9 mouse cellular contexts compared by ENCODE assay signal in genomic region chr3:98180805-98181204, GRCm38 (mm10). TPM values are rescaled to one million over a fixed set of nuclear protein-coding genes. Genes with fewer than 3 reads are reported as not detected.
DNase-seq lines count a peak whose midpoint lies in the region; ATAC-seq lines count a peak whose summit lies in the region.
"Had no signal": no experiment of that assay in that cellular context is flagged by ENCODE, and none has a peak within 500 bp of the region (broad histone marks: within the 10 kb centered on the region; RNA-seq: fewer than 3 reads in every experiment).

No protein-coding gene starts in this region.

- H3K9ac ChIP-seq in forebrain, embryonic 12.5 days, result no peak overlapping the region
- H3K9ac ChIP-seq in forebrain, embryonic 13.5 days, result no peak overlapping the region
- no peak overlapping the region for H3K9ac ChIP-seq in neural tube, embryonic 11.5 days (ENCODE audit: low read length)
- H3K9ac ChIP-seq: stomach, embryonic 15.5 days had no signal

- H3K27ac ChIP-seq in forebrain, embryonic 10.5 days, result no peak overlapping the region
- no peak overlapping the region for H3K27ac ChIP-seq in forebrain, embryonic 12.5 days
- H3K27ac ChIP-seq in forebrain, embryonic 13.5 days, result no peak overlapping the region
- H3K27ac ChIP-seq in neural tube, embryonic 11.5 days (ENCODE audit: low read depth, low read length), result no peak overlapping the region
- H3K27ac ChIP-seq: stomach, embryonic 15.5 days had no signal

- no peaks in the 10 kb centered on the region for H3K27me3 ChIP-seq in forebrain, embryonic 10.5 days (ENCODE audit: poor library complexity, severe bottlenecking)
- no peaks in the 10 kb centered on the region for H3K27me3 ChIP-seq in forebrain, embryonic 12.5 days
- H3K27me3 ChIP-seq in forebrain, embryonic 13.5 days, result no peaks in the 10 kb centered on the region
- no peaks in the 10 kb centered on the region for H3K27me3 ChIP-seq in neural tube, embryonic 11.5 days (ENCODE audit: control insufficient read depth, insufficient read depth, low read length)
- H3K27me3 ChIP-seq: stomach, embryonic 15.5 days had no signal

- no peaks in the 10 kb centered on the region for H3K36me3 ChIP-seq in forebrain, embryonic 10.5 days (replicated peaks)
- H3K36me3 ChIP-seq in forebrain, embryonic 12.5 days (replicated peaks), result no peaks in the 10 kb centered on the region
- no peaks in the 10 kb centered on the region for H3K36me3 ChIP-seq in forebrain, embryonic 13.5 days (ENCODE audit: poor library complexity, severe bottlenecking)
- no peaks in the 10 kb centered on the region for H3K36me3 ChIP-seq in neural tube, embryonic 11.5 days (ENCODE audit: control insufficient read depth, insufficient read depth, low read length)
- H3K36me3 ChIP-seq: stomach, embryonic 15.5 days had no signal

- peak; percentile 42 for DNase-seq in forebrain, embryonic 10.5 days (ENCODE audit: extremely low spot score, low spot score)
- DNase-seq in R1 (ENCODE audit: low read depth, low spot score), result peak; percentile 58
- peak; percentile 59 for DNase-seq in kidney, adult 18-20 months
- peak; percentile 24 to 31 for DNase-seq in left cerebral cortex, postnatal 25 days (ENCODE audit: low spot score in 2 of 2)
- DNase-seq in neural tube, embryonic 11.5 days (ENCODE audit: low spot score), result peak; percentile 45
- peak; percentile 73 for DNase-seq in urinary bladder, postnatal 14 days (ENCODE audit: low spot score)

- H3K4me1 ChIP-seq in forebrain, embryonic 10.5 days, result peaks cover 9% of the 10 kb centered on the region
- H3K4me1 ChIP-seq in forebrain, embryonic 12.5 days, result peaks cover 9% of the 10 kb centered on the region
- H3K4me1 ChIP-seq in forebrain, embryonic 13.5 days, result peaks cover 10% of the 10 kb centered on the region; the same call in 1 of the 2 replicates
- H3K4me1 ChIP-seq in neural tube, embryonic 11.5 days (ENCODE audit: control insufficient read depth, insufficient read depth, low read length), result no peaks in the 10 kb centered on the region
- H3K4me1 ChIP-seq: stomach, embryonic 15.5 days had no signal

- H3K9me3 ChIP-seq in forebrain, embryonic 10.5 days, result no peaks in the 10 kb centered on the region
- H3K9me3 ChIP-seq in forebrain, embryonic 12.5 days, result no peaks in the 10 kb centered on the region
- no peaks in the 10 kb centered on the region for H3K9me3 ChIP-seq in forebrain, embryonic 13.5 days (replicated peaks)
- no peaks in the 10 kb centered on the region for H3K9me3 ChIP-seq in neural tube, embryonic 11.5 days (ENCODE audit: control insufficient read depth, low read length)
- H3K9me3 ChIP-seq: stomach, embryonic 15.5 days had no signal

- WGBS in forebrain, embryonic 10.5 days, result 28% methylated on average over 7 of the region's 7 CpGs
- WGBS in forebrain, embryonic 12.5 days, result 25% methylated on average over 7 of the region's 7 CpGs
- 21% methylated on average over 7 of the region's 7 CpGs for WGBS in forebrain, embryonic 13.5 days
- 24% methylated on average over 7 of the region's 7 CpGs for WGBS in neural tube, embryonic 11.5 days

- no peak overlapping the region for H3K4me2 ChIP-seq in forebrain, embryonic 12.5 days
- no peak overlapping the region for H3K4me2 ChIP-seq in forebrain, embryonic 13.5 days
- no peak overlapping the region for H3K4me2 ChIP-seq in neural tube, embryonic 11.5 days (ENCODE audit: low read depth)
- H3K4me2 ChIP-seq: stomach, embryonic 15.5 days had no signal

- ATAC-seq in forebrain, embryonic 12.5 days (ENCODE audit: low FRiP score), result no peak
- ATAC-seq in forebrain, embryonic 13.5 days, result peak; percentile 81
- no peak for ATAC-seq in neural tube, embryonic 11.5 days (ENCODE audit: insufficient read depth, low FRiP score, low TSS enrichment)

- no peak overlapping the region for H3K4me3 ChIP-seq in forebrain, embryonic 10.5 days
- H3K4me3 ChIP-seq in forebrain, embryonic 12.5 days (replicated peaks), result no peak overlapping the region
- no peak overlapping the region for H3K4me3 ChIP-seq in forebrain, embryonic 13.5 days
- no peak overlapping the region for H3K4me3 ChIP-seq in neural tube, embryonic 11.5 days (ENCODE audit: low read depth, low read length)
- H3K4me3 ChIP-seq: stomach, embryonic 15.5 days had no signal

- intact Hi-C loops in left cerebral cortex, postnatal 25 days (cut with DNase I), result no loop called here

RNA-seq across cellular contexts. Expression of gene Adam30, which starts 20.4 kb away (rescaled TPM):
- polyA plus RNA-seq in forebrain, embryonic 10.5 days (2016; fragmentation: Nextera tagmentation; extraction: Ambion mirVana), result 0.04 TPM in 1 of 2 replicates, not detected in the other
- polyA plus RNA-seq in forebrain, embryonic 12.5 days (2016; fragmentation: Nextera tagmentation; extraction: Ambion mirVana), result not detected in 2 replicates
- polyA plus RNA-seq in forebrain, embryonic 13.5 days (2015; fragmentation: Nextera tagmentation; extraction: Ambion mirVana), result not detected in 2 replicates
- total RNA-seq in left cerebral cortex, postnatal 25 days (2021), result not detected
- polyA plus RNA-seq in neural tube, embryonic 11.5 days (2014; fragmentation: Nextera tagmentation; extraction: Ambion mirVana), result not detected in 2 replicates
- polyA plus RNA-seq: stomach, embryonic 15.5 days had no signal

RNA-seq across cellular contexts. Expression of gene Reg4, which starts 41.2 kb away (rescaled TPM):
- polyA plus RNA-seq in forebrain, embryonic 10.5 days (2016; fragmentation: Nextera tagmentation; extraction: Ambion mirVana), result 0.14 TPM in 1 of 2 replicates, not detected in the other
- not detected in 2 replicates for polyA plus RNA-seq in forebrain, embryonic 12.5 days (2016; fragmentation: Nextera tagmentation; extraction: Ambion mirVana)
- not detected in 2 replicates for polyA plus RNA-seq in forebrain, embryonic 13.5 days (2015; fragmentation: Nextera tagmentation; extraction: Ambion mirVana)
- not detected for total RNA-seq in left cerebral cortex, postnatal 25 days (2021)
- not detected in 2 replicates for polyA plus RNA-seq in neural tube, embryonic 11.5 days (2014; fragmentation: Nextera tagmentation; extraction: Ambion mirVana)
